In the genomic region with DNA sequence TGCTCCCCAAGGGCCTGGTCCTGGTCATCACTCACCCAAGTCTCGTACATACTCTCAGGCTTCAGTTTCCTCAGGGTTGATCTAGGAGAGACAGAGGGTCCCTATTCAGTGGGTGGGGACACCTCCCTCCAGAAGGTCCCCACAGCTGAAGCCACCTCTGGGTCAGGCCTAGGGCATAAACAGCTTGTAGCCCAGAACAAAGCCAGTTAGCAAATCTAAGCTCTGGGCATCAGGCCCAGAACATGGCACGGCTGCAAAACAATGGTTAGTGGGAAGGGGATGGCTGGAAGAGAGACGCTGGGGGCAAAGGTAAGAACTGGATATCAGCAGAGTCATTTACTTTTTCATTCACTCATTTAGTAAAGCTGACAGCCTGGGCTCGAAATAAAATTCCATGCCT, we compare ENCODE assay signal across 19 mouse cellular contexts. TPM values are rescaled to one million over a fixed set of nuclear protein-coding genes. Genes with fewer than 3 reads are reported as not detected.
DNase-seq lines count a peak whose midpoint lies in the region; ATAC-seq and TF ChIP-seq lines count a peak whose summit lies in the region.
"Had no signal": no experiment of that assay in that cellular context is flagged by ENCODE, and none has a peak within 500 bp of the region (broad histone marks: within the 10 kb centered on the region; RNA-seq: fewer than 3 reads in every experiment).

No protein-coding gene starts in this region.

- no peak overlapping the region for H3K4me2 ChIP-seq in midbrain, postnatal 0 days (ENCODE audit: low read depth, low read length, poor library complexity, severe bottlenecking)
- H3K4me2 ChIP-seq in hindbrain, embryonic 13.5 days = no peak overlapping the region
- H3K4me2 ChIP-seq: heart, embryonic 11.5 days; limb, embryonic 13.5 days; stomach, embryonic 15.5 days had no signal

- intact Hi-C loops in heart, postnatal 14 days (cut with DNase I) = loop anchor here (10.0 kb wide), 1 partner anchor 91 kb away; no protein-coding TSS in a partner anchor

- TF ChIP-seq POLR2A in brain, embryonic 14.5 days (IDR thresholded peaks at IDR 0.05; ENCODE audit: borderline replicate concordance, extremely low read depth, insufficient read depth, insufficient read length, poor library complexity, severe bottlenecking) = no peak

- peaks cover 37% of the 10 kb centered on the region for H3K36me3 ChIP-seq in heart, embryonic 10.5 days
- no peaks in the 10 kb centered on the region for H3K36me3 ChIP-seq in midbrain, embryonic 10.5 days
- H3K36me3 ChIP-seq in midbrain, postnatal 0 days (ENCODE audit: insufficient read depth, low read length) = no peaks in the 10 kb centered on the region
- no peaks in the 10 kb centered on the region; the same call in 1 of the 2 replicates for H3K36me3 ChIP-seq in hindbrain, embryonic 13.5 days
- H3K36me3 ChIP-seq: stomach, embryonic 15.5 days had no signal

- TF ChIP-seq CTCF in midbrain, postnatal 0 days (IDR thresholded peaks at IDR 0.05) = no peak
- no peak for TF ChIP-seq CTCF in brain, embryonic 14.5 days (IDR thresholded peaks at IDR 0.05; ENCODE audit: borderline replicate concordance, extremely low read depth, insufficient read depth, insufficient read length)

- peaks cover 32% of the 10 kb centered on the region for H3K4me1 ChIP-seq in heart, embryonic 10.5 days
- H3K4me1 ChIP-seq in midbrain, embryonic 10.5 days = peaks cover 55% of the 10 kb centered on the region
- H3K4me1 ChIP-seq in midbrain, postnatal 0 days (ENCODE audit: insufficient read depth, low read length) = peaks cover 9% of the 10 kb centered on the region
- peaks cover 42% of the 10 kb centered on the region for H3K4me1 ChIP-seq in hindbrain, embryonic 13.5 days (replicated peaks)

- H3K9ac ChIP-seq in midbrain, postnatal 0 days (replicated peaks; ENCODE audit: low read length, poor library complexity, severe bottlenecking) = no peak overlapping the region
- peak overlapping the region; percentile 24; the same call in 1 of the 2 replicates for H3K9ac ChIP-seq in hindbrain, embryonic 13.5 days
- H3K9ac ChIP-seq: limb, embryonic 13.5 days; stomach, embryonic 15.5 days had no signal

- WGBS in heart, embryonic 10.5 days = 78% methylated on average over 4 of the region's 4 CpGs
- 72% methylated on average over 4 of the region's 4 CpGs for WGBS in midbrain, embryonic 10.5 days
- whole genome bisulfite sequencing in midbrain, postnatal 0 days = 33% methylated on average over 4 of the region's 4 CpGs
- WGBS in hindbrain, embryonic 13.5 days = 45% methylated on average over 4 of the region's 4 CpGs

- H3K27me3 ChIP-seq in heart, embryonic 10.5 days (ENCODE audit: insufficient read depth, poor library complexity, severe bottlenecking) = no peaks in the 10 kb centered on the region
- no peaks in the 10 kb centered on the region; the same call in none of the 2 replicates for H3K27me3 ChIP-seq in midbrain, embryonic 10.5 days (ENCODE audit: low read depth, poor library complexity, severe bottlenecking)
- H3K27me3 ChIP-seq in midbrain, postnatal 0 days (ENCODE audit: insufficient read depth, low read length) = no peaks in the 10 kb centered on the region
- H3K27me3 ChIP-seq in hindbrain, embryonic 13.5 days = no peaks in the 10 kb centered on the region
- H3K27me3 ChIP-seq: limb, embryonic 13.5 days; stomach, embryonic 15.5 days had no signal

- H3K4me3 ChIP-seq in heart, embryonic 10.5 days = no peak overlapping the region
- no peak overlapping the region for H3K4me3 ChIP-seq in midbrain, embryonic 10.5 days
- no peak overlapping the region for H3K4me3 ChIP-seq in midbrain, postnatal 0 days (ENCODE audit: low read depth, low read length)
- no peak overlapping the region for H3K4me3 ChIP-seq in hindbrain, embryonic 13.5 days
- H3K4me3 ChIP-seq: limb, embryonic 13.5 days; myocyte; stomach, embryonic 15.5 days had no signal

- H3K27ac ChIP-seq in heart, embryonic 10.5 days = peak overlapping the region; percentile 32; the same call in 1 of the 2 replicates
- H3K27ac ChIP-seq in midbrain, embryonic 10.5 days (replicated peaks) = peak overlapping the region; percentile 79
- no peak overlapping the region for H3K27ac ChIP-seq in midbrain, postnatal 0 days (ENCODE audit: low read depth, low read length)
- peak overlapping the region; percentile 41 for H3K27ac ChIP-seq in hindbrain, embryonic 13.5 days
- H3K27ac ChIP-seq: limb, embryonic 13.5 days; stomach, embryonic 15.5 days had no signal

- no peaks in the 10 kb centered on the region for H3K9me3 ChIP-seq in heart, embryonic 10.5 days
- no peaks in the 10 kb centered on the region for H3K9me3 ChIP-seq in midbrain, embryonic 10.5 days (replicated peaks)
- no peaks in the 10 kb centered on the region for H3K9me3 ChIP-seq in midbrain, postnatal 0 days (ENCODE audit: low read length)
- no peaks in the 10 kb centered on the region for H3K9me3 ChIP-seq in hindbrain, embryonic 13.5 days
- H3K9me3 ChIP-seq: limb, embryonic 13.5 days; stomach, embryonic 15.5 days had no signal

- ATAC-seq in midbrain, postnatal 0 days (ENCODE audit: low FRiP score) = no peak
- 0 out of 2 replicates have a peak, but pooled peaks have one; percentile 13 for ATAC-seq in hindbrain, embryonic 13.5 days (ENCODE audit: low FRiP score)
- no peak for ATAC-seq in megakaryocyte progenitor cell, adult 5-6 weeks (replicated peaks; ENCODE audit: poor library complexity)
- ATAC-seq: intestine, embryonic 16.5 days had no signal

- no peak for DNase-seq in heart, embryonic 10.5 days (ENCODE audit: low spot score)
- no peak for DNase-seq in heart, postnatal 14 days
- DNase-seq in midbrain, embryonic 10.5 days (ENCODE audit: low spot score) = no peak
- DNase-seq in midbrain, postnatal 0 days (ENCODE audit: low spot score) = no peak
- DNase-seq in brain, embryonic 14.5 days (ENCODE audit: low read depth) = peak; percentile 78
- no peak for DNase-seq in left cerebral cortex, adult 11 months (ENCODE audit: low spot score)
- DNase-seq: cerebellum, adult 18-20 months; kidney, postnatal 36 days; thymus, postnatal 25 days had no signal

RNA-seq across cellular contexts. Expression of gene Casq1, which starts 5.9 kb away (rescaled TPM):
- 225 and 307 TPM in 2 replicates for polyA plus RNA-seq in heart, embryonic 10.5 days (2016; fragmentation: Nextera tagmentation; extraction: Ambion mirVana)
- 10 to 100 TPM; 10.1 to 12.9 TPM for total RNA-seq in heart, postnatal 14 days (2021)
- polyA plus RNA-seq in midbrain, embryonic 10.5 days (2016; fragmentation: Nextera tagmentation; extraction: Ambion mirVana) = 1.3 and 1.8 TPM in 2 replicates
- 0.99 TPM in 1 of 2 replicates, not detected in the other for total RNA-seq in midbrain, postnatal 0 days (2014; rRNA removed)
- polyA plus RNA-seq in midbrain, postnatal 0 days (2015; fragmentation: Nextera tagmentation; extraction: Ambion mirVana) = 1.3 and 2.2 TPM in 2 replicates
- 2.6 and 3.9 TPM in 2 replicates for polyA plus RNA-seq in brain, embryonic 14.5 days (2012; rRNA removed)
- 2.3 and 2.4 TPM in 2 replicates for polyA plus RNA-seq in hindbrain, embryonic 13.5 days (2015; fragmentation: Nextera tagmentation; extraction: Ambion mirVana)
- not detected in 2 replicates for total RNA-seq in megakaryocyte progenitor cell, adult 5-6 weeks (2015)
- total RNA-seq in megakaryocyte progenitor cell, adult 5-6 weeks (2017) = not detected in 2 replicates
- total RNA-seq: MEL had no signal

RNA-seq across cellular contexts. Expression of gene Pea15a, which starts 7.2 kb away (rescaled TPM):
- polyA plus RNA-seq in heart, embryonic 10.5 days (2016; fragmentation: Nextera tagmentation; extraction: Ambion mirVana) = 115 and 152 TPM in 2 replicates
- total RNA-seq in heart, postnatal 14 days (2021) = 10 to 100 TPM; 71.1 to 77.7 TPM
- polyA plus RNA-seq in midbrain, embryonic 10.5 days (2016; fragmentation: Nextera tagmentation; extraction: Ambion mirVana) = 340 and 410 TPM in 2 replicates
- 311 and 342 TPM in 2 replicates for total RNA-seq in midbrain, postnatal 0 days (2014; rRNA removed)
- polyA plus RNA-seq in midbrain, postnatal 0 days (2015; fragmentation: Nextera tagmentation; extraction: Ambion mirVana) = 501 and 555 TPM in 2 replicates
- 308 and 321 TPM in 2 replicates for polyA plus RNA-seq in brain, embryonic 14.5 days (2012; rRNA removed)
- polyA plus RNA-seq in hindbrain, embryonic 13.5 days (2015; fragmentation: Nextera tagmentation; extraction: Ambion mirVana) = 400 and 410 TPM in 2 replicates
- 3.1 and 4.9 TPM in 2 replicates for total RNA-seq in megakaryocyte progenitor cell, adult 5-6 weeks (2015)
- 2.2 and 2.6 TPM in 2 replicates for total RNA-seq in megakaryocyte progenitor cell, adult 5-6 weeks (2017)

RNA-seq across cellular contexts. Expression of gene Atp1a4, which starts 44.4 kb away (rescaled TPM):
- 0.09 and 0.12 TPM in 2 replicates for polyA plus RNA-seq in heart, embryonic 10.5 days (2016; fragmentation: Nextera tagmentation; extraction: Ambion mirVana)
- total RNA-seq in heart, postnatal 14 days (2021) = not detected
- polyA plus RNA-seq in midbrain, embryonic 10.5 days (2016; fragmentation: Nextera tagmentation; extraction: Ambion mirVana) = not detected in 2 replicates
- 0.05 and 0.14 TPM in 2 replicates for total RNA-seq in midbrain, postnatal 0 days (2014; rRNA removed)
- polyA plus RNA-seq in midbrain, postnatal 0 days (2015; fragmentation: Nextera tagmentation; extraction: Ambion mirVana) = 0.05 TPM in 1 of 2 replicates, not detected in the other
- 0.05 and 0.08 TPM in 2 replicates for polyA plus RNA-seq in brain, embryonic 14.5 days (2012; rRNA removed)
- polyA plus RNA-seq in hindbrain, embryonic 13.5 days (2015; fragmentation: Nextera tagmentation; extraction: Ambion mirVana) = 0.06 TPM in 1 of 2 replicates, not detected in the other
- total RNA-seq in megakaryocyte progenitor cell, adult 5-6 weeks (2015) = not detected in 2 replicates
- not detected in 2 replicates for total RNA-seq in megakaryocyte progenitor cell, adult 5-6 weeks (2017)
- total RNA-seq: layer of hippocampus, postnatal 25 days; MEL had no signal
- polyA plus RNA-seq: intestine, embryonic 16.5 days; limb, embryonic 13.5 days; liver, embryonic 16.5 days; stomach, embryonic 15.5 days had no signal

RNA-seq across cellular contexts. Expression of gene Igsf8, which starts 47.7 kb away (rescaled TPM):
- 30.1 and 33.2 TPM in 2 replicates for polyA plus RNA-seq in heart, embryonic 10.5 days (2016; fragmentation: Nextera tagmentation; extraction: Ambion mirVana)
- total RNA-seq in heart, postnatal 14 days (2021) = 10 to 100 TPM; 13.8 to 16.3 TPM
- polyA plus RNA-seq in midbrain, embryonic 10.5 days (2016; fragmentation: Nextera tagmentation; extraction: Ambion mirVana) = 50.2 and 62.4 TPM in 2 replicates
- total RNA-seq in midbrain, postnatal 0 days (2014; rRNA removed) = 114 and 115 TPM in 2 replicates
- 79.6 and 88.8 TPM in 2 replicates for polyA plus RNA-seq in midbrain, postnatal 0 days (2015; fragmentation: Nextera tagmentation; extraction: Ambion mirVana)
- 110 and 207 TPM in 2 replicates for polyA plus RNA-seq in brain, embryonic 14.5 days (2012; rRNA removed)
- 104 and 112 TPM in 2 replicates for polyA plus RNA-seq in hindbrain, embryonic 13.5 days (2015; fragmentation: Nextera tagmentation; extraction: Ambion mirVana)
- 28.8 and 29.7 TPM in 2 replicates for total RNA-seq in megakaryocyte progenitor cell, adult 5-6 weeks (2015)
- 25.5 and 30.6 TPM in 2 replicates for total RNA-seq in megakaryocyte progenitor cell, adult 5-6 weeks (2017)

Comparison
In these comparisons a context has a peak if more than half of its experiments do, and no peak if none do; other contexts are left out.
1. RNA of gene Casq1, which starts 5.9 kb away (polyA plus RNA-seq): 225 to 307 TPM in heart, embryonic 10.5 days; 2.6 to 3.9 TPM in brain, embryonic 14.5 days, 2.3 to 2.4 TPM in hindbrain, embryonic 13.5 days, 1.3 to 2.2 TPM in midbrain, postnatal 0 days and 1.3 to 1.8 TPM in midbrain, embryonic 10.5 days; every median in the first group is over 10 times any median in the second.